Mouse (Mus musculus) brown adipose tissue, adult 24 weeks (tissue): ENCODE results near the gene Tmem72. TPM values are rescaled to one million over a fixed set of nuclear protein-coding genes. Genes with fewer than 3 reads are reported as not detected.

ENCODE experiments used
- H3K27ac ChIP-seq: fragments of 200-500 bp; replicated peaks from 2 replicates; pipeline ENCODE4 v1.5.1; 2012; ENCODE audit warnings: low read depth, mild to moderate bottlenecking, low read length
- H3K4me1 ChIP-seq: fragments of 200-500 bp; 2 replicates; pipeline ENCODE4 v1.6.1; 2012; ENCODE audit warnings: low read length, mixed read lengths; ENCODE audit not compliant: control insufficient read depth, insufficient read depth, insufficient read length
- H3K4me3 ChIP-seq: fragments of 200-500 bp; 2 replicates; pipeline ENCODE4 v1.5.1; 2012; ENCODE audit warnings: low read depth, mild to moderate bottlenecking, low read length, moderate library complexity; ENCODE audit not compliant: insufficient read depth
- polyA plus RNA-seq: library from polyadenylated mRNA; stranded (reverse); fragments of >200 nt; gene quantifications from 2 replicates; pipeline ENCODE4 v1.2.4, GENCODE M21; 2012; ENCODE audit not compliant: missing spikeins, insufficient read depth, insufficient read length

Gene Tmem72
- polyA plus RNA-seq, 1 experiment: not detected

- Histone ChIP-seq H3K27ac (no peak overlapping the region), H3K4me1 (no peaks in the 10 kb centered on the region), H3K4me3 (no peak overlapping the region)
These were observed 4.7 kb downstream of the Tmem72 start for GRCm38 (mm10) chr6:116712062-116712461.

- Histone ChIP-seq H3K4me3 (no peak overlapping the region), H3K4me1 (no peaks in the 10 kb centered on the region), H3K27ac (no peak overlapping the region)
These were observed 12.4 kb downstream of the Tmem72 start for GRCm38 (mm10) chr6:116704320-116704719.

- H3K4me1 ChIP-seq: no peaks in the 10 kb centered on the region
- H3K27ac ChIP-seq: no peak overlapping the region
- H3K4me3 ChIP-seq: no peak overlapping the region
These were observed 15.9 kb downstream of the Tmem72 start for GRCm38 (mm10) chr6:116700821-116701220.

GRCm38 (mm10) chr6:116697896-116698425 lies 18.8 kb downstream of the Tmem72 start:
- Histone ChIP-seq H3K4me3 (no peak overlapping the region), H3K4me1 (no peaks in the 10 kb centered on the region), H3K27ac (no peak overlapping the region)

- no peak overlapping the region for H3K27ac ChIP-seq
- no peaks in the 10 kb centered on the region for H3K4me1 ChIP-seq
- no peak overlapping the region for H3K4me3 ChIP-seq
These were observed 19.3 kb downstream of the Tmem72 start for GRCm38 (mm10) chr6:116697413-116697812.

GRCm38 (mm10) chr6:116694346-116694745 lies 22.4 kb downstream of the Tmem72 start:
- H3K4me1 ChIP-seq: no peaks in the 10 kb centered on the region
- H3K27ac ChIP-seq: no peak overlapping the region
- H3K4me3 ChIP-seq: no peak overlapping the region

GRCm38 (mm10) chr6:116693639-116694038 lies 23.1 kb downstream of the Tmem72 start:
- no peak overlapping the region for H3K4me3 ChIP-seq
- no peak overlapping the region for H3K27ac ChIP-seq
- H3K4me1 ChIP-seq: no peaks in the 10 kb centered on the region

GRCm38 (mm10) chr6:116682317-116682716 lies 34.4 kb downstream of the Tmem72 start:
- H3K27ac ChIP-seq: peak overlapping the region; percentile 54
- no peak overlapping the region for H3K4me3 ChIP-seq
- H3K4me1 ChIP-seq: no peaks in the 10 kb centered on the region

GRCm38 (mm10) chr6:116679563-116680288 lies 37.0 kb downstream of the Tmem72 start:
- Histone ChIP-seq H3K27ac (peak overlapping the region; percentile 70), H3K4me1 (no peaks in the 10 kb centered on the region), H3K4me3 (no peak overlapping the region)

- Histone ChIP-seq H3K4me1 (no peaks in the 10 kb centered on the region), H3K27ac (no peak overlapping the region), H3K4me3 (no peak overlapping the region)
These were observed 39.4 kb downstream of the Tmem72 start for GRCm38 (mm10) chr6:116677321-116677720.

- H3K27ac ChIP-seq: no peak overlapping the region
- no peaks in the 10 kb centered on the region for H3K4me1 ChIP-seq
- no peak overlapping the region for H3K4me3 ChIP-seq
These were observed 40.3 kb downstream of the Tmem72 start for GRCm38 (mm10) chr6:116676355-116676913.

- peak overlapping the region; percentile 61 for H3K27ac ChIP-seq
- no peaks in the 10 kb centered on the region for H3K4me1 ChIP-seq
These were observed 42.3 kb downstream of the Tmem72 start for GRCm38 (mm10) chr6:116674283-116674886.

GRCm38 (mm10) chr6:116673471-116674282 lies 43.0 kb downstream of the Tmem72 start, which contains the start of gene Rassf4:
Rassf4 (minus strand) TSS chr6:116673952.
- H3K4me1 ChIP-seq: no peaks in the 10 kb centered on the region
- H3K27ac ChIP-seq: peak within 1 kb of the TSS; percentile 69
- peak within 1 kb of the TSS; percentile 60 for H3K4me3 ChIP-seq

More at GRCm38 (mm10) chr6:116674283-116674886, 42.3 kb downstream of the Tmem72 start:
- peak overlapping the region; percentile 60 for H3K4me3 ChIP-seq

GRCm38 (mm10) chr6:116672349-116672748 lies 44.4 kb downstream of the Tmem72 start:
- Histone ChIP-seq H3K27ac (peak overlapping the region; percentile 30), H3K4me1 (no peaks in the 10 kb centered on the region), H3K4me3 (peak overlapping the region; percentile 43)

GRCm38 (mm10) chr6:116671768-116672167 lies 44.9 kb downstream of the Tmem72 start:
- H3K4me3 ChIP-seq: peak overlapping the region; percentile 43
- H3K4me1 ChIP-seq: no peaks in the 10 kb centered on the region
- peak overlapping the region; percentile 30; the same call in 1 of the 2 replicates for H3K27ac ChIP-seq
